9 mouse cellular contexts compared by ENCODE assay signal in the genomic region with DNA sequence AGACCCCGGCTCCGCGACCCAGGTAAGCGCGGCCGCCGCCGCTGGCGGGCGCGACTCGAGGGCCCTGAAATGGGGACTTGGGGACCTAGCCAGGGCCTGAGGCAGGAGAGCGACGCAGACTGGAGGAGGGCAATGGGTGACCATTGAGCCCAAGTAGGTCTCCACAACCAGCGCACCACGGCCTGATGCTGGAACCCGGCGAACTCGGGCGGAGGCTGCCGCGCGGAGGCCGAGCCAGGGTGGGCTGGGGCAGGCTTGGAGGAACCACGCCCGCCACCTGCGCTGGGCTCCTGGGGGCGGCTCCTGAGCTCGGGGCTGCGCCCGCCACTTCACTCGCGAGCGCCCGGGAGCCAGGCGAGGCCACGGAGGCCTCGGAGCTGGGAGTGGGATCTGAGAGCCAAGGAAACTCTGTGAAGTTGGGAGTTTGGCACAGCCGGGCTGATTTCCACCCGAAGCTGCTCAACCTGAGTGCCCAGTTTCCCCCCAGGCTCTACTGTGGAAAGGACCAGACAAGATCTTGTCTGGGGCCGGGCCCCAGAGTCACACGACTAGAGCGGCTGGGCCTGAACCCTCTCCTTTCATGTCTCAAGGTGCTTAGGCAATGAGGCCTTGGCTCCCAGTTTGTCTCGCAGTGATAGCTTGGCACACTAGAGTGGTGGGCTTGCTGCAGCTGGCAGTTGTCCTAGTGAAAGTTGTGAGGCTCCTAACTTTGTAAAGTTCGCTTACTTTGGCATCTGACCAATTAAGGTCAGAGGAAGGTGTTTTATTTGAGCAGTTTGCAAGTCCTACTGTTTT. TPM values are rescaled to one million over a fixed set of nuclear protein-coding genes. Genes with fewer than 3 reads are reported as not detected.
DNase-seq lines count a peak whose midpoint lies in the region; ATAC-seq lines count a peak whose summit lies in the region.
"Had no signal": no experiment of that assay in that cellular context is flagged by ENCODE, and none has a peak within 500 bp of the region (broad histone marks: within the 10 kb centered on the region; RNA-seq: fewer than 3 reads in every experiment).

No protein-coding gene starts in this region.

- ATAC-seq in cerebellum, adult (ENCODE audit: insufficient number of reproducible peaks, low FRiP score, low TSS enrichment): peak; percentile 50
- ATAC-seq in hindbrain, embryonic 11.5 days (ENCODE audit: low FRiP score): peak; percentile 72
- no peak for ATAC-seq in monocyte, adult 5-6 weeks (replicated peaks; ENCODE audit: insufficient number of reproducible peaks, low FRiP score, low TSS enrichment, poor library complexity, severe bottlenecking)

- peak overlapping the region; percentile 62 for H3K4me3 ChIP-seq in hindbrain, embryonic 11.5 days (ENCODE audit: low read depth, low read length)

- no peaks in the 10 kb centered on the region for H3K36me3 ChIP-seq in hindbrain, embryonic 11.5 days (ENCODE audit: control insufficient read depth, insufficient read depth, low read length)

- no peak for DNase-seq in cerebellum, adult 8-10 months
- peak; percentile 21 for DNase-seq in urinary bladder, adult 2 months (ENCODE audit: low spot score)
- DNase-seq in urinary bladder, postnatal 4 days (ENCODE audit: low spot score in 2 of 2): no peak
- DNase-seq in hindbrain, embryonic 11.5 days (ENCODE audit: low spot score): peak; percentile 50
- DNase-seq in liver: peak; percentile 5
- DNase-seq in right cerebral cortex, postnatal 14 days: peak; percentile 7

- no peaks in the 10 kb centered on the region for H3K9me3 ChIP-seq in hindbrain, embryonic 11.5 days (ENCODE audit: control insufficient read depth, low read length)

- H3K27me3 ChIP-seq in hindbrain, embryonic 11.5 days (ENCODE audit: control insufficient read depth, insufficient read depth, low read length): peaks cover 20% of the 10 kb centered on the region; the same call in 1 of the 2 replicates

- WGBS in hindbrain, embryonic 11.5 days: 3% methylated on average over 45 of the region's 45 CpGs

- H3K27ac ChIP-seq in hindbrain, embryonic 11.5 days (ENCODE audit: low read depth, low read length): no peak overlapping the region

- no peaks in the 10 kb centered on the region for H3K4me1 ChIP-seq in hindbrain, embryonic 11.5 days (replicated peaks; ENCODE audit: control insufficient read depth, insufficient read depth, low read length)

- peak overlapping the region; percentile 98 for H3K4me2 ChIP-seq in hindbrain, embryonic 11.5 days (replicated peaks; ENCODE audit: low read depth, low read length)

- H3K9ac ChIP-seq in hindbrain, embryonic 11.5 days (ENCODE audit: low read depth, low read length): peak overlapping the region; percentile 59

RNA-seq across cellular contexts. Expression of a gene that starts 0.8 kb away (rescaled TPM):
- polyA plus RNA-seq in urinary bladder, adult 2 months (2012; rRNA removed): 0.28 and 0.35 TPM in 2 replicates
- 4.4 and 4.8 TPM in 2 replicates for polyA plus RNA-seq in hindbrain, embryonic 11.5 days (2014; fragmentation: Nextera tagmentation; extraction: Ambion mirVana)
- not detected in 3 replicates for total RNA-seq in monocyte, adult 5-6 weeks (2017)
- polyA plus RNA-seq: C2C12 had no signal

Comparison
In these comparisons a context has a peak if more than half of its experiments do, and no peak if none do; other contexts are left out.
1. DNase-seq: peak in urinary bladder, adult 2 months (single experiment), hindbrain, embryonic 11.5 days (single experiment), liver (single experiment) and right cerebral cortex, postnatal 14 days (single experiment); none in cerebellum, adult 8-10 months (single experiment) and urinary bladder, postnatal 4 days (0 of 2).